Mouse (Mus musculus): ENCODE data around the gene Dlgap5.
"Not testable (repeated sequence)": the region's sequence is repeated elsewhere in the genome, so short reads cannot be mapped to it uniquely, and the experiment has no call there.

The Dlgap5 gene

DNA sequence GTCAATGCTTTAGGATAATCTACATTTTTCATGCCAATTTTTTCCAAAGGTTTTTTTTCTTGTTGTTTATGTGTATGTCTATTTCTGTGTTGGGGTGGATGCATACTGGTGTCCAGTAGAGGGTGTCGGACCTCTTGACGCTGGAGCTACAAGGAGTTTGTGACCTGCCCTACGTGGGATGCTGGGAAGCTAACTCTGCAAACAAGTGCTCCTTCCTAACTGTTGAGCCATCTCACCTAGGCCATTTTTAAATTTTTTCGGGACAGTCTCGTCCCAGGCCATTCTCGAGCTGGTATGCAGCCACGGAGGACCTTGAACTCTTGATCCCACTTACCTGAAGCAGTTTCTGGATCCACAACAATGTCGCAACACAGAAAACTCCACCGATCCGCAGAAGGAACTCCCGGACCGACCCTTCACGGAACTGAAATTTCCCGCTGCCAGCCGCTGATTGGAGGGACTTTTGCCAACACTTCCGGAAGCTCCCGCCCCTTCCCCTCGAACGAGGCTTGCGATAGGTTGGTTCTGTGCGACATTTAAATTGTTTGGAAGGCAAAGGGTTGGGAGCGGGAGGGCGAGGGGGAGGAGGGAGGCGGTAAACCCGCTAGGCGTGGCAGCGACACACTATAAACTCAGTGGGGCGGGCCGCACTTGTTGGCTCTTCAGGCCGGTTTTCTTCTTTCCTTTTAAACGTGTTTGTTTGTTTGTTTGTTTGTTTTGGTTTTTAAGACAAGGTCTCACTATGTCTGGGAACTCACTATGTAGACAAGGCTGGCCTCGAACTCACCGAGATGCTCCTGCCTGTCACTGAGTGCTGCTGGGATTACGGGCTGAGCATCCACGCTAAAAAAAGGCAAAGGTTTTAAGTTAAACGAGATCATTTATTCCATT is at the start of gene Dlgap5:
Gene Dlgap5 (minus strand): TSS at position 633 of the 891 bp plus-strand sequence.
- ChIA-PET POLR2A (interaction anchor here in 3 of 4 experiments (0.7 to 4.8 kb wide), 28 partner anchors 8 to 150 kb away, joined by 3 to 51 read pairs (median 4); partner anchors contain the start of genes Socs4 (in 2 of the 3), Wdhd1 (in 2 of the 3) and Mapk1ip1l (in 1 of the 3)), CTCF (interaction anchor here in 3 of 4 experiments (0.5 to 2.1 kb wide), 12 partner anchors 16 to 443 kb away, joined by 3 to 9 read pairs (median 4); partner anchors contain the start of genes Socs4 (in 1 of the 3) and Wdhd1 (in 1 of the 3))

DNA sequence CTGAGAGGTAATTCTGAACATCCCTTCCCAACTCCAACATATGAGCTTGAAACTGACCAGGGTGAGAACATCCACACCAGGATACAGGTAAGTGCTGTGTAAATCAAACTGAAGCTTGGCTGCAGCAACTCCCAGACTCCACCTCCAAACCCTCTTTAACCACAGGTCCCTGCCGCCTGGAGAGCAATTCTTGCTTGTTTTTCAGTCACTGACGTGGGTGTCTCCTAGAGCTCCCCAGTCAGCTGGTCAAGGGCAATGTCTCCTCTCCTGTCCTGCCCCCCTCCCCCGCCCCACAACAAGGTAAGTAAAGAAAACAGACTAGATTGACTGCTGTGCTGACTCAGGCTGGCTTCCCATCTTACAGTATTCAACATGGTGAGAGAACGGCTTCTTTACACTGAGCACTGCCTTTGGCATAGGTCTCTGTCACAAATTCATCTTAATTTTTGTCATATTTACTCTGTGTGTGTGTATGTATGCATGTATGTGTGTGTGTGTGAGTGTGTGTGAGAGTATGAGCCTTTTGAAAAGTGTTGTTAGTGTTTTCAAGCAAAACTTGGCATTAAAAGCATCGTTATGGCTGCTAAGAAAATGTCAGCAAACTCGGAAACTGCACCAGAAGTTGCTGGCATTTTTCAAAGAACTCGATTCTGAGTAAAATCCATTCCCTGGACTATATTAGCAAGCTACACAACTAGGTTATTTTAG is 47.4 kb upstream of the Dlgap5 start:
- ChIA-PET POLR2A (interaction anchor here in 2 of 4 experiments (0.6 to 2.2 kb wide), 10 partner anchors 10 to 379 kb away, joined by 3 to 9 read pairs (median 3); partner anchors contain the start of gene Lgals3 (in 1 of the 2)), CTCF (no interaction called here)

DNA sequence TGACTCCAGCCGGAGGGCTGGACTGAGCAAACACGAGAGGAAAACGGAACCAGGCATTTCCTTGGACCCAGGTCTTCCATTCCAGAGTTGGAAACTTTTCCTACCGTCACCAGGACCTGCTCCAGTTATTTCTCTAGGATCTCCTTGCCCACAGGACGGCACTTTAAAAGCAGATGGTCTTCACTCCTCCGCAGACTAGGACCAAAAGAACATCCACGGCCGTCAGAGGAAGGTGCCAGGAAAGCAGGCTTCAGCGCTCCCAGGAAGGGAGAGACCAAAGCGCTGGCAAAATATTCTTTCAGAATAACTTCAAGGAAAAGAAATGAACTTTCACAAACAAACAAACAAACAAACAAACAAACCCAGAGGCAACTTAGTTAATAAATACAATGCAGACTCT is 46.2 kb upstream of the Dlgap5 start:
- CTCF ChIA-PET: no interaction called here

DNA sequence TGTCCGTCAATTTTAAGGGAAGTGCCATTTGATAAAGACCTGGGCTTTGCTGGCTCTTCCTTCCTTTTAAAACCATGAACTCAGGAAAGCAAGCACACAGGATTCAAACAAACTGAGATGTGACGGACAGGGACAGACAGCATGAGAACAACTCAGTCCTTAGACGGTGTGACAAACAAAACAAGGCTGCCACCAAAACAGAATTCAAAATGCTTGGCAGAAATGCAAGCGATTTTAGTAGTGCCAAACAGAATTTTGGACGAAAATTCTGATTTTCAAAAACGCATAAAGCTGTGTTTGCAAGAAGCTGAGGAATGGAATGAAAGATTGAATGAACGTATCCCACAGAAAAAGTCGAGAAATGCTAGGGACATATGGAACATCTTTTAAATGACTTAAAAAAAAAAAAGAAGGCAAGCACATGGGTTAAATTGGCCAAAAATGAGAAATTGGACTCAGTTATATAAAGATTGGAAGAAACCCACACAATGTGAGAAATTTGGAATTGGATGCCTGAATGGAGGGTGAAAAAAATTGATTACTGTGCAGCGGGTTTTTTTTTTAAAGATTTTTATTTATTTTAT is 44.8 kb upstream of the Dlgap5 start:
- ChIA-PET POLR2A (interaction anchor here in 1 of 4 experiments (1.6 kb wide), 1 partner anchor 9 kb away, joined by 3 read pairs; no protein-coding TSS in a partner anchor), CTCF (interaction anchor here in 1 of 4 experiments (2.8 kb wide), 1 partner anchor 9 kb away, joined by 9 read pairs; no protein-coding TSS in a partner anchor)

More for the DNA sequence above, 46.2 kb upstream of the Dlgap5 start:
- POLR2A ChIA-PET: interaction anchor here in 3 of 4 experiments (0.6 to 2.2 kb wide), 6 partner anchors 11 to 378 kb away, joined by 3 to 9 read pairs (median 3); partner anchors contain the start of gene Lgals3 (in 1 of the 3)

DNA sequence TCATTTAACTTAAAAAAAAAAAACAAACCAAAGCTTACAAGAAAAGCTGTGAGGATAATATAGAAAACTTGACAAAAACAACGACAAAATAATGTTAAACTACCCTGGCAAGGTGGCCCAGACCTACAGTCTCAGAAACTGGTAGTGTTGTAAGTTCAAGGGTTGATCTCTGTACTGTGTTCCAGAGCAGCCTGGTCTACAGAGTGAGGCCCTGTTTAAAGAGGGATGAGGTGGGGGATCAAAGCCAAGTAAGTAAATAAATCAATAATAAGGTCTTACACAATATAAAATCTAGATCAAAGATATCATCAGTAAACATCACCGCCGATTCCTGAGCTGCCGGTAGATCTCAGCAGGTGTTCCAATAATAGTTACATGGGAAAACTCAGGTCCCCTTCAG is 44.2 kb upstream of the Dlgap5 start:
- ChIA-PET CTCF (interaction anchor here in 1 of 4 experiments (2.8 kb wide), 1 partner anchor 10 kb away, joined by 9 read pairs; no protein-coding TSS in a partner anchor), POLR2A (interaction anchor here in 1 of 4 experiments (1.6 kb wide), 1 partner anchor 10 kb away, joined by 3 read pairs; no protein-coding TSS in a partner anchor)

DNA sequence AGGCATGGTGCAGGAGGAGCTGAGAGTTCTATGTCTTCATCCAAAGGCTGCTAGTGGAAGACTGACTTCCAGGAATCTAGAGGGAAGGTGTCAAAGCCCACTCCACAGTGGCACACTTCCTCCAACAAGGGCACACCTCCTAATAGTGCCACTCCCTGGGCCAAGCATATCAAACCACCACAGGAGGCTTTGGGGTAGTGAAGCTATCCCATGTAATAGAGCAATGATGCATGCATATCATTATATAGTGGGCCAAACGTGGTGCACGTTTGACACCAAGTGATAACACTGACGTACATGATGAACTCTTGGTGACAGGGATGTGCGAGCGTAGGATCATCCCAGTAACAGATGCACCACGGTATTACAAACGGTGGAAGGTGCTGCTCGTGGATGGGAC is 43.8 kb upstream of the Dlgap5 start:
- POLR2A ChIA-PET: interaction anchor here in 1 of 4 experiments (1.0 kb wide), 1 partner anchor 10 kb away, joined by 6 read pairs; no protein-coding TSS in a partner anchor
- CTCF ChIA-PET: interaction anchor here in 1 of 4 experiments (2.8 kb wide), 1 partner anchor 10 kb away, joined by 9 read pairs; no protein-coding TSS in a partner anchor

DNA sequence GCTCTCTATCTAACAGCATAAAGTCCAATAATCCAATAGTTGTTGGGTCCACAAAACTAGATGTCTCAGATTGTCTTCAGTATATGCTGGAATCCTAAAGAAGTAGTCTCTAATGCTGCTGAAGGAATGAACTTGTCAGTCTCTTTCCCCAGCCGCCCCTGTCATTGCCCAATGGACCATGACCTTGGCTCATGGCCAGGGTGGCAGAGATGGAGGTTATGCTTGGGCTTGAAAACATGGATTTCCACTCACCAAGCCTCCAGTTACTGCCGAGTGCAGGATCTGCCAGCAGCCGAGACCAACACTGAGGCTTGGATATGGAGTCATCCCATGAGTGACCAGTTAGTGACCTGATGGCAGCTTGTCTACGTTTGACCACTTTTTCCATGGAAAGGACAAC is 41.3 kb upstream of the Dlgap5 start:
- ChIA-PET POLR2A (interaction anchor here in 2 of 4 experiments (1.3 to 1.4 kb wide), 2 partner anchors 13 kb away, joined by 4 to 5 read pairs; no protein-coding TSS in a partner anchor), CTCF (no interaction called here)

DNA sequence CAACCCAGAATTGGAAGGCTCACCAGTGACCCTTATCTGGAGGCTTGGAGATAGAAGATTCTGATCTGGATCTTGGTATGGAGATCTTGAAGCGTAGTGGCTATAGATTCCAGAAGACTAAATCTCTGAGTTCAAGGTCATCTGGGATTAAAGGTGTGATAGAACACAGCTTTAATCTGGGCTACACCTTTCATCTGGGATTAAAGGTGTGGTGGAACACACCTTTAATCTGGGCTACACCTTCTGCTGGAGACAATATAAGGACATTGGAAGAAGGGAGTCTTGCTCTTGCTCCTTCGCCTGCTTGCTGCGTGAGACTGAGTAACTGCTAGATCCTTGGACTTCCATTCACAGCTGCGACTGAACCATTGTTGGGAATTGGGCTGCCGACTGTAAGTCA is 31.9 kb upstream of the Dlgap5 start, which contains the start of gene Fbxo34:
Gene Fbxo34 (plus strand): TSS at position 301 of the 400 bp plus-strand sequence.
- CTCF ChIA-PET: not testable (repeated sequence)

DNA sequence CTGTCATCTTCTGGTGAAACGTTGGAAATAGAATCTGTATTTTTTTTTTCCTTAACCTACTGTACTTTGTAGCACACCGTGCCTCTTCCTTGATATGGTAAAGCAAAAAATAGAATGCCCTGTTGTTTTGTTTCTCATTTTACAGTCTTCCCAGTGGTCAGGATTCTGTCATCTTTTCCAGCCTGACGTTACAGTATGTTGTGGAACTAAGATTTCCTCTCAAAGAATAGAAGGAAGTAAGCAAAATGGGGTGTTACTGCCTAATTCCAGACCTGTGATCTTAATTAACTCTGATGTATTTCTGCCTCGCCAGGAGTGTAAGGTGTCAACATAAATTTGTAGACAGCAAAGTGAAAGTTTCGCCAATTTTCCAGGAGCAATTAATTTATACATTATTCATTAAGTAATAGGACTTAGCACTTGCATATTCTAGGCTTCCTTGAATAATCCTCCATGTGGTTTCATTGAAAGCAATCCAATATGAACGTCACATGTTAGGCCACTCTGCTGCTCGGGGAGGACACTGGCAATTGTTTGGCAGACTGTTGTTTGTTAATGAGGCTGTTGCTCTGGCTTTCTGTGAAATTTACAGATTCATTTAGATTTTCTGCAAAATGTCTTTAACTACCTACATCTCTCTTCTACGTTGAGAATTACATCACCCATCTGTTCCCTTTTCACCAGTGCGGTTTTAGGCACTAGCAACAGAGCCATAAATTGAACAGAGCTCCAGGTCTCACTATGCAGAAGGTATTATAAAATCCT is 27.3 kb upstream of the Dlgap5 start:
- POLR2A ChIA-PET: no interaction called here
- CTCF ChIA-PET: interaction anchor here in 2 of 4 experiments (0.6 to 1.4 kb wide), 2 partner anchors 27 to 108 kb away, joined by 4 to 7 read pairs; no protein-coding TSS in a partner anchor

More for the DNA sequence above, 31.9 kb upstream of the Dlgap5 start, which contains the start of gene Fbxo34:
- POLR2A ChIA-PET: not testable (repeated sequence)

DNA sequence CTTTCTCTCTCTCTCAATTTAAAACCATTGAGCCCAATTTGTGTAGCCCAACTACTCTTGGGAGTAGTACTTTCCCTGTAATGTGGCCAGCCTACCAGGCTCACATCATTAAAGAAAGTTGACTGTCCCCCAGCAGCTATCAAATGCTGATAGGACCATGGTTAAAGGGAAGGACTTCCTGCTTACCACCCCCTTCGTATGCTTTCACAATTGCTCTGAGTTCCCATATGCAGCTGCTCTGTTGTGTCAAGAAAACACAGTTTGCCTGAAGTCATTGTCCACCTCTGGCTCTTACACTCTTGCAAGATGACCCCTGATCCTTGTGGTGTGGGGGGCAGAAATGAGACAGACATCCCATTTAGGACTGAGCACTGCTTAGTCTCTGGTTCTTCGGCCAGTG is 26.7 kb upstream of the Dlgap5 start:
- ChIA-PET POLR2A (no interaction called here), CTCF (interaction anchor here in 1 of 4 experiments (0.6 kb wide), 1 partner anchor 108 kb away, joined by 7 read pairs; no protein-coding TSS in a partner anchor)

DNA sequence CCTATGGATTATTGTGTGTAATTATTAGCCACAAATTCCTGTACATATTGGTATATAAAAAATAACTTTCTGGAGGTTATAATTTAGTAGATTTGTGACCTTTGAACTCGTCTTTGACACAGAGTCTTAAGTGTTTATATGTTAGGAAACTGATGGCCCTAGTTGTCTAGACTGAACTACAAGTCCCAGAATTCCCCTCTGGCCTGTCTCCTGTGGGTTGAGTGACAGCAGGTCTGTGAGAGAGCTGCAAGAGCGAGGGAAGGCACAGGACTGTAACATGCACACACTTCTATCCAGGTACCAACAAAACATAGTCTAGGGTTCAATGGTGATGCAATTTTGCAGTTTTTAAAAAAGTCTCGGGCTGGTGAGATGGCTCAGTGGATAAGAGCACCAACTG is 20.7 kb upstream of the Dlgap5 start:
- POLR2A ChIA-PET: interaction anchor here in 3 of 4 experiments (0.7 to 1.1 kb wide), 5 partner anchors 13 to 82 kb away, joined by 3 to 4 read pairs (median 3); no protein-coding TSS in a partner anchor
- CTCF ChIA-PET: no interaction called here

DNA sequence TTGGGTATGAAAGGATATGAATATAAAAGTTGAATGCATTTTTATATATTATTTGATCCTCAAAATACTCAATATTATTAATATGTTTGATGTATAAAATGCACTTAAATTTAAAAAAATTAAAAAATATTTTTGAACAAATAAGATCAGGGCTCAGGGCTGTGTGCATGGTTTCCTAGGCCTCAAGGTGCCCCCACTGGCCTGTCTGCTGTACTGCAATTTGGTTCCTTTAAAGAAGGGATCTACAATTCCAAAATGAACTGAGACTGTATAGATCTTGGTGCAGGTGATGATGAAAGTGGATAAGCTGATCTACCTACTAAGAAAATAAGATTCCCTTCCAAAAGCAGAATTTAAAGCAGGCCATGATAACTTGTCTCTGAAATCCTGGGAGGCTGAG is 14.8 kb upstream of the Dlgap5 start:
- ChIA-PET POLR2A (interaction anchor here in 1 of 4 experiments (0.9 kb wide), 1 partner anchor 10 kb away, joined by 3 read pairs; no protein-coding TSS in a partner anchor), CTCF (interaction anchor here in 1 of 4 experiments (1.0 kb wide), 1 partner anchor 39 kb away, joined by 3 read pairs; no protein-coding TSS in a partner anchor)

DNA sequence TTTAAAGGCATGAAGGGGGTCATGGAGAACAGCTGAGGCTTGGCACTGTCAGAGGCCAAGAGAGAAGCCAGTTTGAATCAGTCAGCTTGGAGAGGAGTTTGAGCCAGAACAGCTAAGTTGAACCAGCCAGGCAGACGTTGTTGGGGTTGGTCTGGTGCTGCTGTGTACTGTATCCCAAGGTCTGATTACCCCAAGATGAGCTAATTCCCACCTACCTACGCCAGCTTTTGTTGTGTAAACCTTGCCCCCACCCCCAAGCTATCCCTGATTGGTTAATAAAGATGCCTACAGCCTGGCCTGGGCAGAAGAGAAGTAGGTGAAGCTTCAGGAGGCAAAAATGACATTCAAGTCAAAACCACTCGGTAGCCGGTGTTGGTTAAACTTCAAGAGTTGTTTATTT is 4.3 kb upstream of the Dlgap5 start:
- POLR2A ChIA-PET: interaction anchor here in 3 of 4 experiments (0.5 to 2.2 kb wide), 29 partner anchors 9 to 879 kb away, joined by 3 to 11 read pairs (median 4); partner anchors contain the start of genes Gch1 (in 1 of the 3), Lgals3 (in 1 of the 3) and Mapk1ip1l (in 1 of the 3)
- CTCF ChIA-PET: interaction anchor here in 2 of 4 experiments (0.9 to 1.9 kb wide), 7 partner anchors 16 to 918 kb away, joined by 3 to 9 read pairs (median 4); no protein-coding TSS in a partner anchor

DNA sequence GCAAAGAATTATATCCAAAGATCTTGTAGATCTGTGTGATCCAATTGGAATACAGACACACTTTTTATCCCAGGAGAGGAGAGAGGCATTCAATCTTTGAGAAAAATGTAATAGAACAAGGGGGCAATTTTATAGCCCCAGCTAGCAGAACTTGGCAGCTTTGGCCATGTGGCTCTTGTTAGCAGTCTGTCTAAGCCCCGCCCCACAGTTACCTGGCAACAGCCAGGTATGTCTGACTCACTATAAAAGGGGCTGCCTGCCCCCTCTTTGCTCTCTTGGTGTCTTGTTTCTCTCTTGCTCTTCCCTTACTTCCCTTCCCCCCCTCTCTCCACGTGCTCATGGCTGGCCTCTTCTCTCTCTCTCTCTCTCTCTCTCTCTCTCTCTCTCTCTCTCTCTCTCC is 3.4 kb upstream of the Dlgap5 start:
- ChIA-PET POLR2A (interaction anchor here (0.6 to 2.2 kb wide), 17 partner anchors 10 to 151 kb away, joined by 3 to 11 read pairs (median 3); partner anchors contain the start of genes Socs4 (in 2 of the 4), Mapk1ip1l (in 1 of the 4) and Wdhd1 (in 1 of the 4)), CTCF (interaction anchor here in 3 of 4 experiments (0.7 to 1.9 kb wide), 5 partner anchors 25 to 113 kb away, joined by 3 to 9 read pairs (median 4); no protein-coding TSS in a partner anchor)

DNA sequence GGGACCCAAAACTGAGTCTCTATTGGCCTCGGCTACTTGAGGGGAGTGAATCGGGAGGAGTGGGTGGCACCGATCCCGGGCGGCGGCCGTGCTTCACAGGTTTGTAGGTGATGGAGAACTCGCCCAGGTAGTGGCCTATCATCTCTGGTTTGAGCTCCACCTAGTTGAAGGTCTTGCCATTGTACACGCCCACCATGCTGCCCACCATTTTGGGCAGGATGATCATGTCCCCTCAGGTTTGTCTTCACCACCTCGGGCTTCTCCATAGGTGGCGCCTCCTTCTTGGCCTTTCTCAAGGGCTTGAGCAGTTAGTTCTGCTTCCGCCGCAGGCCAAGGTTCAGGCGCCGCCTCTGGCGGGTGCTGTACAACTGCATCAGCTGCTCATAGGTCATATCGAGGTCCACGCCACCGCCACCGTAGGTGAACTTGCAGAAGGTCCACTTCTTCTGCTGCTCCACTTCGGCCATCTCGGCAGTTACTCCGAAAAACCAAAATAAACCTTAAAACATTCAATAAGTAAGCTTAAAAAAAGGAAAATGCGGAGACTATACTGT is 1.6 kb upstream of the Dlgap5 start:
- CTCF ChIA-PET: interaction anchor here (0.5 to 1.3 kb wide), 11 partner anchors 11 to 1633 kb away, joined by 3 to 5 read pairs (median 3); no protein-coding TSS in a partner anchor
- POLR2A ChIA-PET: interaction anchor here in 3 of 4 experiments (0.6 to 4.8 kb wide), 24 partner anchors 11 to 357 kb away, joined by 3 to 51 read pairs (median 3); partner anchors contain the start of genes Lgals3 (in 2 of the 3), Mapk1ip1l (in 1 of the 3), Socs4 (in 1 of the 3) and Wdhd1 (in 1 of the 3)

DNA sequence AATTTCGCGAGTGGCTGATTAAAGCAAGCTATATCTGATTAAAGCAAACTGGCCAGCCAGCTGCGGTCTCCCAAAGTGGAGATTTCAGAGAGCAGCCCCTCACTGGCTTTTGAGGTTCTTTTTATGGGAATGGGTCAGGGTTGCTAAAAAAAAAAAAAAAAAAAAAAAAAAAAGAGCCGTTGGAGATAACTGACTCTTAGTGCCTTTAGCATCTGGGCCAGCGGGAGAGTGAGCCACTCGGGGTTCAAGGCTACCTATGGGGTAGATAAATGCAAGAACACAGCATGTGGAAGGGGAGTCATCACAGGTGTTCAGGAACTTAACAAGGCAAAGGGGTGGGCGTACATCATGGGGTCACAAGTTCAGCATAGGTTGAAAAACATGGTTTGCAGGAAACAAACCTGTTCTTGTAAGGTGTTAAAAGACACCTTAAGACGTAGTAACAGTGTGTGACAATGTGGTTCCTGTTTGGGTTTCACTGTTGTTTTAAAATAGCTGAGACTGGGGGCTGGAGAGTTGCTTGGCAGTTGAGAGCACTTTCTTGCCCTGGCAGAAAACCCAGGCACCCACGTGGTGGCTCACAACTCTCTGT is 923 bp upstream of the Dlgap5 start:
- ChIA-PET POLR2A (interaction anchor here in 3 of 4 experiments (0.6 to 4.8 kb wide), 17 partner anchors 10 to 292 kb away, joined by 3 to 51 read pairs (median 5); partner anchors contain the start of genes Lgals3 (in 1 of the 3), Mapk1ip1l (in 1 of the 3), Socs4 (in 1 of the 3) and Wdhd1 (in 1 of the 3)), CTCF (interaction anchor here in 2 of 4 experiments (0.6 to 2.1 kb wide), 9 partner anchors 12 to 444 kb away, joined by 3 to 9 read pairs (median 4); no protein-coding TSS in a partner anchor)

Measured in embryonic stem cell, embryonic (primary cell).